Mouse (Mus musculus): ENCODE results near the gene Caprin1. TPM values are rescaled to one million over a fixed set of nuclear protein-coding genes. Genes with fewer than 3 reads are reported as not detected.

Gene Caprin1
- total RNA-seq, 2 experiments from 2014 or later, result 92.9 to 94.5 TPM

GRCm38 (mm10) chr2:103802422-103802821 lies 5.0 kb upstream of the Caprin1 start:
- no peak for DNase-seq (ENCODE audit: low spot score)

DNA sequence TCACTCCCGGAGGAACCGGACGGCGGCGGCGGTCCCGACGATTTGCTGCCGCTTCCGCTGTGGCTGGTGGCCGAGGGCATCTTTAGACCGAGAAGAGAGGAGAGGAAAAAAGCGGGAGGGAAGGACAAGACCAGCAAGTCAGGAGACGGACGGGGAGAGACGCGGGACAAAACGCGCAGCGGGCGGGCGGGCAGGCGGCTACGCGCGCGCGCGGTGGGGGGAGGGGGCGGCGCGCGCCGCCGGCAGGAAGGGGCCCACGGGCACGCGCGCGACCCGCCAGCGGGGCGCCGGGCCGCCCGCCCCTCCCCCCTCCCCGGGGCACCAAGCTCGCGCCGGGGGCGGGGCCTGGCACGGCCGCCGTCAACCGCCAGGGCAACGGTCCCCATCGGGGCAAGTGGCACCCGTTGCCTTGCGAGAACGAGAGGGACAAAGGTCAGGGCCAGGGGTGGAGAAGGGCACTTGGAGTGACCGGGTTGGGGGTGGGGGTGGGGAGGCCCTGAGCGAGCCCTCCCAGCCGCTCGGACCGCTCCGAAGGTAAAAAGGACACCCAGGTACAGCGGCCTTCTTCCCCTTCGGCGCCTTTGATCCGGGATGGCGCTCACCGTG lies 485 bp downstream of the Caprin1 start:
- peak; percentile 75 for DNase-seq (ENCODE audit: low spot score)

- peak; percentile 52 for DNase-seq (ENCODE audit: low spot score)
Observed at GRCm38 (mm10) chr2:103796211-103796860, 1.1 kb downstream of the Caprin1 start.

- DNase-seq (ENCODE audit: low spot score), result peak; percentile 51
Observed at GRCm38 (mm10) chr2:103795843-103796210, 1.6 kb downstream of the Caprin1 start.

GRCm38 (mm10) chr2:103792009-103792408 lies 5.4 kb downstream of the Caprin1 start:
- DNase-seq (ENCODE audit: low spot score), result no peak

DNA sequence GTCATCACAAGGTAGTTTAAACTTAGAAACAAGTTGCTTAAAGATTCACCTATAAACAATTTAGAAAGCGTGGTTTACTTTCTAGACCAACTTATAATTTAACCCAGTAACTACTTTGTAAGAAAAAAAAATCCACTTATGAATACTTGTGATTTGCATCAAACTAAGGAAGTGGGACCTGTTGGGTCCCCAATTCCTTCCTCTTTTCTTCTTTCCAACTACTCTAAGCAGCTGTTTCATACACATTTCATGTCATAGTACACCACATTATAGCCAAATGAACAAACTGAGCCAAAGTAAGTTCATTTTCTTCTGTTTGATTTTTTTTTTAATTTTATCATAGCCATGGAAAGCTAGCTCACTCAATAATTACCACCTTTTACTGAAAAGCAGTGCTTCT lies 11.7 kb downstream of the Caprin1 start:
- no peak for DNase-seq (ENCODE audit: low spot score)

DNA sequence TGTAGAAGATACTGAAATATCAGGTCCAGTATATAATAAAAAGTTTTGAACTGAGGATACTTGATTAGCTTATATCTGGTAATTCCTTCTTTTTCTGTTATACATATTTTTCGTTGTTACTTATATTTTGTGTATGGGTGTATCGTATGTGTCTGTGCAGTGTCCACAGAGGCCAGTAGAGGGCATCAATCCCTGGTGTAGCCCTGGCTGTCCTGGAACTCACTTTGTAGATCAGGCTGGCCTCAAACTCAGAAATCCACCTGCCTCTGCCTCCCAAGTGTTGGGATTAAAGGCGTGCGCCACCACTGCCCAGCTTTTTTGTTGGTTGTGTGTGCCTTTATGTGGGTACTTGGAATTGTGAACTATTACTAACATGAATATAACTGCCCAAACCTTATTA lies 12.8 kb downstream of the Caprin1 start:
- DNase-seq (ENCODE audit: low spot score), result no peak

- DNase-seq (ENCODE audit: low spot score), result no peak
Observed at GRCm38 (mm10) chr2:103762492-103762891, 35.0 kb downstream of the Caprin1 start.

DNA sequence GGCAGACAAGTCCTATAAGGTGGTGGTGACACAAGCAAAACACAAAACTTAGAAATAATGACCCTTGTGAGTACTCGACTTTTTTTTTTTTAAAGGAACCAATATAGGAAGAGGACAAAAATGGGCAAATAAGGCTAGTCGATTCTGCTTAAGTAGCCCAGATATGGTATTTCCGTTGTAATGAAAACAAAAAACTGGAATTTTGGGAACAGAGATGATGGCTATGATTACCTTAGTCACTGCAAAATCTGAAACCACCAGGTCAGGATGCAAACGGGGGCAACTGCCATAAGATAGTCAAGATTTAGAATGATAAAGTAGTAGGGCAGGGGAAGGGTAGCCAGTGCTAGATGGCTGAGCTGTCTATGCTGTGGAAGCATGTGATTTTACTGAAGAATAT lies 35.5 kb downstream of the Caprin1 start:
- DNase-seq (ENCODE audit: low spot score), result no peak

DNA sequence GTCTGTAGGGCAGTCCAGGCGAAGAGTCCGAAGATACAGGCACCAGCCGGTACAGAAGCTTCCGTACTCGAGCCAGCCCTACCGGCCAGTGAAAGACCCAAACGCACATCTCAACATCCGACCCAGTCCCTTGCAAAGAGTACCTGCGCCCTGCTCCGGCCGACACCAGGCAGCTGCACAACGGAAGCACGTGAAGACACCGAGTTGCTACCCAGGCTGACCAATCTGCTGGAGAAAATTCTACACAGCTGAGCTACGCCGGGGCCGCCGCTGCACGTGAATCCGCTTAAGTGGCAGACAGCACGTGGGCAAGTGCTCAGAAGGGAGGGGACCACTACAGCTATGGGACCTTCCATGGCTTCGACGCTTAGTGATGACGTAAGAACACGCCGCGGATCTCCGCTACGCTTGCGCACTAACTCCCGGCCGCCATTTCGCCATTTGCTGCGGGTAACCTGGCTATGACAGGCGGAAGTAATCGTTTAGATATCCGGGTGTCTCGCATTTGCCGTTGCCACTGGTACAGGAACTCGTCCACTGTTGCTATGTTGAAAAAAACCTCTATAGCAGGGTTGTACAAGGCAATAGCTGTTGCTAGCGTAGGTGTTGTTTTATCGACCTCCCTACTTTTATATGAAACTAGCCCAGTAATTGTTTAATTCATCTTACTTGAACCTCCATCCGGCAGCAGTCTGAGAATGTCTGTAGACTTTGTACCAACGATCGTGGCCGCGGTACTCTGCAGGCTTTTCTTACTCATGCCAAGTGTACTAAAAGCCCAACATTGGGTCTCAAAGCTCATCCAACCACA lies 36.3 kb downstream of the Caprin1 start, which contains the start of gene Nat10:
Nat10 (minus strand) TSS at position 365 of the 811 bp plus-strand sequence.
- DNase-seq (ENCODE audit: low spot score), result peak; percentile 98

GRCm38 (mm10) chr2:103760421-103760820 lies 37.0 kb downstream of the Caprin1 start:
- DNase-seq (ENCODE audit: low spot score), result no peak

GRCm38 (mm10) chr2:103755458-103756085 lies 41.9 kb downstream of the Caprin1 start:
- no peak for DNase-seq (ENCODE audit: low spot score)

GRCm38 (mm10) chr2:103754614-103755013 lies 42.8 kb downstream of the Caprin1 start:
- DNase-seq (ENCODE audit: low spot score), result no peak

- no peak for DNase-seq (ENCODE audit: low spot score)
Observed at GRCm38 (mm10) chr2:103751771-103752170, 45.7 kb downstream of the Caprin1 start.

GRCm38 (mm10) chr2:103749091-103749490 lies 48.4 kb downstream of the Caprin1 start:
- DNase-seq (ENCODE audit: low spot score), result no peak

DNA sequence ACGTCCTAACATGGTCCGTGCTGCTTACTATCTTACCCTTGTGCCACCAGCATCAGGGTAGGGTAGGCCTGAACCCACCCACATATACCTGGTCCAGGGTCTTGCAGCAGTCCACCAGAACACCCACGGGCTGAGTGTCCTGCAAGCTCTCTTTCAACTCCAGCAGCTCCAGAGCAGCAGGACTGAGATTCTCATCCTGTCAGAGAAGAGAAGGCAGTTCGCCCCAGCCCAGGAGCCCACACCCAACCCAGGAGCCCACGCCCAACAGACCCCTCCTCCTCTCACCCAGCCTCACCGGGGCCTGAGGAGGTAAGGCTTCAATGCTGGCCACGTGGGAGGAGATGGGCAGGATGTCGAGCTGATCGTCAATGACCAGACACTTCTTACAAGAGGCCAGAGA lies 49.6 kb downstream of the Caprin1 start:
- DNase-seq (ENCODE audit: low spot score), result no peak

GRCm38 (mm10) chr2:103746761-103747160 lies 50.7 kb downstream of the Caprin1 start:
- no peak for DNase-seq (ENCODE audit: low spot score)

DNA sequence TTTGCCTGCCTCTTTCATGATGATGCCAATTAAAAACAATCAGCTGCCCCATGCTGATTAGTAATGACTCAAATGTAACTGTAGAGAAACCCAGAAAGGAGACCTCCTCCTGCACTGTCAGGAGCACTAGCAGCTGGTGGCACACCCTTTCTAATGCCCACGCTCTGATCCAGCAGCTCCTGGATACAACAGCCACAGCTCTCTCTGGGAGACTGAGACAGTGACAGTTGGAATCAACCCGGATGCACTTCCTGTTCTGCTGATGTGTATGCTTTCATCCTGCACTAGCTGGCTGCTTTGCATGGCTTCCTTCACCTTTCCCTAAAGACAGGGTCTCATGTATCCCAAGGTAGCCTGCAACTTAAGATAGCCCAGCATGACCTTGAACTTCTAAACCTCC lies 51.4 kb downstream of the Caprin1 start:
- no peak for DNase-seq (ENCODE audit: low spot score)

DNA sequence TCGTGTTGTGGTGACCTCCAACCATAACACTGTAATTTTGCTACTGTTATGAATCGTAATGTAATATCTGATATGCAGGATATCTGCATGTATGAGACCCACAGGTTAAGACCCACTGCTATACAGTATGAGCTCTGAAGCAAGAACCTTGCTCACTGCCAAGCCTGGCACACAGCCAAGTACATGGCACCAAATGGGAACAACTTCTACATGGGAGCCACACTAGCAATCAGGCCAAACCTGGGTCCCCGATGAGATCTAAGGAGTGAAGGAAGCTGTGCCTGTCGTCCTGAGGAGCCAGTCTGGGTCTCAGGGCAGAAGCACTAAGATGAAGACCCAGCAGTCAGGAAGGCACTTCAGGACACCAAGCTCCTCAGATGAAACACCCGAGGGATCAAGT lies 52.0 kb downstream of the Caprin1 start:
- DNase-seq (ENCODE audit: low spot score), result no peak

DNA sequence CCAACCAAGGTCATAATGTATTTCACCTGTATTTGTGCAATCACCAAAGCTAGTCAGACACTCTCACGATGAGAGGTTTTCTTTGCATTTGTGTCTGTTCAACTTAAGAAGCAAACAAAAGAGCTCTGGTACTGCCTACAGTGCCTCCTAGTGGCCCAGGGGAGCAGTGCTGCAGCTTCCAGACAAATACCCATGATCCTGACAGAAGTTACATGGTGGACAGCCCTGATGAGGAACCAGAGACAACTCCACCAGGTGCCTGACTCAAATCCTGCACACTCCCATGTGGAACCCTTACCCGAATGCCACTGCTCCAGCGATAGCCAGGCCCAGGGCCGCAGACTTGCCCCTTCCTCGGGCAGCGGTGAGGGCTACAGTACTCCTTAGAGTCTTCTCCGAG lies 53.5 kb downstream of the Caprin1 start:
- peak; percentile 34 for DNase-seq (ENCODE audit: low spot score)

- DNase-seq (ENCODE audit: low spot score), result peak; percentile 22
Observed at GRCm38 (mm10) chr2:103743536-103743935, 53.9 kb downstream of the Caprin1 start.

DNA sequence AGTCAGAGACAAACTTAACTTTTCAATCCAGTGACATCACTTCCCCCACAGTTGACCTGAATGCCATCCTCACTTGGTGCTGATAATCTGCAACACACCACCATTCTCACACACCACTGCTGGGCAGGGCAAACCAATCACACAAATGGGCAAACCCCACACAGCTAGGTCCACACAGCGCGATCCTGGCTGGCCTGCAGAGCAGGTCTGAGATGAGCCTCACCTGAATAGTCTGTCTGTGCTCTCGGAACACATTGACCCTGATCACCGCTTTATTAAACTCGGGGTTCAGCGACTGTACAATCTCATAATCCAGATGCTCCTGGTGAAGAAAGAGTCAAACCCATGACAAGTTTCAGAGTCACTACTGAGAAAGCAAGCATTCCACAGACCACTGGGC lies 54.6 kb downstream of the Caprin1 start:
- DNase-seq (ENCODE audit: low spot score), result no peak

Measured in gastrocnemius, adult 18-20 months (tissue).